Mouse (Mus musculus): ENCODE data around the gene Rxra. TPM values are rescaled to one million over a fixed set of nuclear protein-coding genes. Genes with fewer than 3 reads are reported as not detected.
A peak's percentile ranks its signal among the peaks of the same experiment; 100 is the strongest.

Rxra gene
- total and polyA plus RNA-seq, 2 experiments from 2014 or later = 3.9 to 32.5 TPM

DNA sequence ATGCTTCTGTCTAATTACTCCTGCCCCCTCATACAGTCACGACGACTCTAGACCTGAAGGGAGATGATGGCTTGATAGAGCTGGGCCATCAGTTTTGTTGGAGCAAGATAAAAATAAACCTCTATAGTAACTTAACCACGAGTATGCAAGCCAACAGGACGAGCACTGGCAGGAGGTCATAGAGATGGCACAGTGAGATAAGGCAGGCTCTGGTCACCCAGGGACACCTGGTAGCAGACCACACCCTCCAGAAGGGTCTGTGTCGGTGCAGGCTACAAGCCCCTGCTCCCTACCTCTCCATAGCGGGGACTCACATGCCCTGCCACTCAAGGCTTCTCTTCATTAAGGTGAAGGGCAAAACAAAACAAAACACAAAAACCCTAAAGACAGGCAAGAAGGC, 102.0 kb downstream of the Rxra start:
- Histone ChIP-seq H3K9me3 (ENCODE audit: low read length) (no peaks in the 10 kb centered on the region), H3K9ac (replicated peaks; ENCODE audit: low read length) (no peak overlapping the region), H3K27ac (no peak overlapping the region), H3K4me1 (ENCODE audit: insufficient read depth, low read length) (no peaks in the 10 kb centered on the region), H3K36me3 (ENCODE audit: insufficient read depth, low read length) (no peaks in the 10 kb centered on the region), H3K4me3 (ENCODE audit: low read length) (no peak overlapping the region), H3K4me2 (ENCODE audit: low read depth, low read length) (no peak overlapping the region), H3K27me3 (ENCODE audit: insufficient read depth, low read length) (no peaks in the 10 kb centered on the region)
- ATAC-seq (no peak), DNase-seq (ENCODE audit: low spot score) (no peak)
- TF ChIP-seq CTCF (IDR thresholded peaks at IDR 0.05; ENCODE audit: low read depth) = no peak
- 83% methylated on average over 6 of the region's 6 CpGs for WGBS

- WGBS = 81% methylated on average over 9 of the region's 9 CpGs
- Histone ChIP-seq H3K36me3 (ENCODE audit: insufficient read depth, low read length) (no peaks in the 10 kb centered on the region), H3K27ac (no peak overlapping the region), H3K27me3 (ENCODE audit: insufficient read depth, low read length) (no peaks in the 10 kb centered on the region), H3K9ac (replicated peaks; ENCODE audit: low read length) (no peak overlapping the region), H3K4me1 (ENCODE audit: insufficient read depth, low read length) (no peaks in the 10 kb centered on the region), H3K4me2 (ENCODE audit: low read depth, low read length) (no peak overlapping the region), H3K9me3 (ENCODE audit: low read length) (no peaks in the 10 kb centered on the region), H3K4me3 (ENCODE audit: low read length) (no peak overlapping the region)
- no peak for TF ChIP-seq CTCF (IDR thresholded peaks at IDR 0.05; ENCODE audit: low read depth)
- ATAC-seq = no peak
- DNase-seq (ENCODE audit: low spot score) = no peak
Observed at GRCm38 (mm10) chr2:27779291-27779866, 103.1 kb downstream of the Rxra start.

GRCm38 (mm10) chr2:27780162-27780561, 103.9 kb downstream of the Rxra start:
- Histone ChIP-seq H3K27ac (no peak overlapping the region), H3K4me1 (ENCODE audit: insufficient read depth, low read length) (no peaks in the 10 kb centered on the region), H3K36me3 (ENCODE audit: insufficient read depth, low read length) (no peaks in the 10 kb centered on the region), H3K4me2 (ENCODE audit: low read depth, low read length) (no peak overlapping the region), H3K27me3 (ENCODE audit: insufficient read depth, low read length) (no peaks in the 10 kb centered on the region), H3K9ac (replicated peaks; ENCODE audit: low read length) (no peak overlapping the region), H3K9me3 (ENCODE audit: low read length) (no peaks in the 10 kb centered on the region), H3K4me3 (ENCODE audit: low read length) (no peak overlapping the region)
- WGBS = 71% methylated on average over 7 of the region's 7 CpGs
- DNase-seq (ENCODE audit: low spot score) = peak; percentile 57
- TF ChIP-seq CTCF (IDR thresholded peaks at IDR 0.05; ENCODE audit: low read depth) = no peak
- ATAC-seq = peak; percentile 51; the same call in 1 of the 2 replicates

DNA sequence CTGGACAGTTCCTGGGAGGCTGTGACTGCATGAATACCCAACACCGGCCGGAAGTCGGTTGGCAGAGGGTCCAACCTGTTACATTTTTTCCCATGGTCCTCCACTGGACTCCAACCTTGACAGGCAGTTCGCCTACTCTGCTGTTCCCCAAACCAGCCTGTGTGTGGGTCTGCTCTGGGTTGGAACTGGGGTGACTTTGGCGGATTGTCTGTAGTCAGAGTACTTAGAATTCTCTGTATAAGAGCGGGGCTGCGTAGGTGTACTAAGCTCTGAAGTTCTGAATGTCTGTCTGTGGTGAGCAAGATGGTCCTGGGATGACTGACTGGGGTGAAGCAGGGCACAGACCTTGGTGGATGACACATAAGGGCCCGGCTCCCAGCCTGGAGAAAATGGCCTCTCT, 109.1 kb downstream of the Rxra start:
- no peak for TF ChIP-seq CTCF (IDR thresholded peaks at IDR 0.05; ENCODE audit: low read depth)
- Histone ChIP-seq H3K27ac (no peak overlapping the region), H3K9me3 (ENCODE audit: low read length) (no peaks in the 10 kb centered on the region), H3K4me1 (ENCODE audit: insufficient read depth, low read length) (no peaks in the 10 kb centered on the region), H3K4me3 (ENCODE audit: low read length) (no peak overlapping the region), H3K4me2 (ENCODE audit: low read depth, low read length) (no peak overlapping the region), H3K9ac (replicated peaks; ENCODE audit: low read length) (no peak overlapping the region), H3K36me3 (ENCODE audit: insufficient read depth, low read length) (no peaks in the 10 kb centered on the region), H3K27me3 (ENCODE audit: insufficient read depth, low read length) (no peaks in the 10 kb centered on the region)
- ATAC-seq (no peak), DNase-seq (ENCODE audit: low spot score) (no peak)
- 92% methylated on average over 8 of the region's 8 CpGs for WGBS

- H3K4me3 ChIP-seq (ENCODE audit: low read length) = no peak overlapping the region
- no peaks in the 10 kb centered on the region for H3K36me3 ChIP-seq (ENCODE audit: insufficient read depth, low read length)
- TF ChIP-seq CTCF (IDR thresholded peaks at IDR 0.05; ENCODE audit: low read depth) = no peak
- H3K4me2 ChIP-seq (ENCODE audit: low read depth, low read length) = no peak overlapping the region
- DNase-seq (ENCODE audit: low spot score) (no peak), ATAC-seq (no peak)
- H3K9ac ChIP-seq (replicated peaks; ENCODE audit: low read length) = no peak overlapping the region
- no peaks in the 10 kb centered on the region for H3K4me1 ChIP-seq (ENCODE audit: insufficient read depth, low read length)
- no peaks in the 10 kb centered on the region for H3K9me3 ChIP-seq (ENCODE audit: low read length)
- H3K27me3 ChIP-seq (ENCODE audit: insufficient read depth, low read length) = no peaks in the 10 kb centered on the region
- WGBS = 88% methylated on average over 6 of the region's 6 CpGs
- H3K27ac ChIP-seq = no peak overlapping the region
Observed at GRCm38 (mm10) chr2:27785973-27786417, 109.8 kb downstream of the Rxra start.

GRCm38 (mm10) chr2:27791571-27791970, 115.3 kb downstream of the Rxra start:
- Histone ChIP-seq H3K36me3 (ENCODE audit: insufficient read depth, low read length) (no peaks in the 10 kb centered on the region), H3K27ac (no peak overlapping the region), H3K4me2 (ENCODE audit: low read depth, low read length) (no peak overlapping the region), H3K27me3 (ENCODE audit: insufficient read depth, low read length) (no peaks in the 10 kb centered on the region), H3K9me3 (ENCODE audit: low read length) (no peaks in the 10 kb centered on the region), H3K9ac (replicated peaks; ENCODE audit: low read length) (no peak overlapping the region), H3K4me3 (ENCODE audit: low read length) (no peak overlapping the region), H3K4me1 (ENCODE audit: insufficient read depth, low read length) (no peaks in the 10 kb centered on the region)
- 87% methylated on average over 4 of the region's 4 CpGs for WGBS
- no peak for ATAC-seq
- no peak for TF ChIP-seq CTCF (IDR thresholded peaks at IDR 0.05; ENCODE audit: low read depth)
- DNase-seq (ENCODE audit: low spot score) = no peak

DNA sequence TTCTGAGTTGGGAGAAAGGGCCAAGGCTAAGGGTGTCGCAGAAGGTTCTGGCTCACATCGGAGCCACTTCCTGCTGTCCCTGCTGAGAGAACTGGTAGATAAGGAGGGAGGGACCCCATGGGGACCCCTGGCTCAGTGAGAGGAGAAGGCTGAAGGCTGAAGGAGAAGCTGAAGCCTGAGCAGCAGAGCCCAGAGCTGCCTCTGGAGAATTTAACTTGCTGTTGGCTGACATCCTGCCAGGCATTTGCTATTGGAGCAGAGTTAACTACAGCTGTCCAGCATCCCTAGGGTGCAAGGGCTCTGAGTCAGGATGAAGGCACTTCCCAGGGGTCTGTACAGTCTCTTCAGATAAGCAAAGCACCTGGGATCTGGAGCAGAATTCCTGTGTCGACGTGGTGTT, 122.8 kb downstream of the Rxra start:
- H3K27me3 ChIP-seq (ENCODE audit: insufficient read depth, low read length) = no peaks in the 10 kb centered on the region
- H3K36me3 ChIP-seq (ENCODE audit: insufficient read depth, low read length) = no peaks in the 10 kb centered on the region
- DNase-seq (ENCODE audit: low spot score) (no peak), ATAC-seq (no peak)
- TF ChIP-seq CTCF (IDR thresholded peaks at IDR 0.05; ENCODE audit: low read depth) = no peak
- no peaks in the 10 kb centered on the region for H3K9me3 ChIP-seq (ENCODE audit: low read length)
- H3K4me1 ChIP-seq (ENCODE audit: insufficient read depth, low read length) = no peaks in the 10 kb centered on the region
- no peak overlapping the region for H3K4me2 ChIP-seq (ENCODE audit: low read depth, low read length)
- no peak overlapping the region for H3K9ac ChIP-seq (replicated peaks; ENCODE audit: low read length)
- no peak overlapping the region for H3K27ac ChIP-seq
- no peak overlapping the region for H3K4me3 ChIP-seq (ENCODE audit: low read length)
- WGBS = 76% methylated on average over 4 of the region's 4 CpGs

All from hindbrain, postnatal 0 days (tissue).